Mouse (Mus musculus) frontal cortex, postnatal 10 days (tissue): ENCODE data around the gene Pex26.

Experiments
- DNase-seq, 2 experiments: peaks; one replicate each; pipeline ENCODE4 v3.0.0; 2022; ENCODE audit warnings: low spot score in 2 of 2, mixed read lengths in 1 of 2

Pex26 gene

DNA sequence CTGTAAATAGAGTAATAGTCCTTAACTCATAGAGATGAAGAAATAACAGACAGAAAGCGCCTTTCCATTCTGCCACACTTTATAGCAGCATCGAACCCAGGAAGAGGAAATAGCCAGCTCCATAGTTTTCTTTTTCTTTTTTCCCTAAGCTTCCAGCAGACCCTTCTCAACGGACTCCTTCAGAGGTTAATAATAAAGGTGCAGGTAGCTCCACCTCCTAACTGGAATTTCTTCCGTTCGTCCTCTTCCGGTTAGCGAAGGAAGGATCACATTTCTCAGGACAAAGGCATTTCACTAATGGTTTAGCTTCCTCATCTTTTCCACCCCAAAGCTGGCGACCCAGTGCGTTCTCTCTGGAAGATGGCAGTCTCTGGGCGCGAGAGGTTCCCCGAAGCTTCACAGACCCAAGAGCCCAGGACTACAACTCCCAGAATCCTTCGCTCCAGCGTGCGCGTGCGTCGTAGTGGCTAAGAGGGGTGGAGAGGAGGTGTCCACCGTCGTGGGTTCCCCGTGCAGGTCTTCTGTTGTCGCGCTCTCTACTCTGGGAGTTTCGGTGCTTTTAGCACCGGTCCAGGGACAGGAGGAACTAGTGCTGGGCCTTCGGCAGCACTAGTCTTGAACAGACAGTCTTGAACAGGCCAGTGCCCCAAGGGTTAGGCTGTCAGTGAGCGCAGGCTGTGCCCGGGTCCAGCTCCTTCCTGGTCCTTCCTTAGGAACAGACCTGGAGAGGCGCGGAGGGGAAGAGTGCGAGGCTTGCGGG is at the start of gene Pex26:
TSS of gene Pex26 (plus strand) at position 254 of the 760 bp plus-strand sequence.
- DNase-seq: peak; percentile 83 to 91

DNA sequence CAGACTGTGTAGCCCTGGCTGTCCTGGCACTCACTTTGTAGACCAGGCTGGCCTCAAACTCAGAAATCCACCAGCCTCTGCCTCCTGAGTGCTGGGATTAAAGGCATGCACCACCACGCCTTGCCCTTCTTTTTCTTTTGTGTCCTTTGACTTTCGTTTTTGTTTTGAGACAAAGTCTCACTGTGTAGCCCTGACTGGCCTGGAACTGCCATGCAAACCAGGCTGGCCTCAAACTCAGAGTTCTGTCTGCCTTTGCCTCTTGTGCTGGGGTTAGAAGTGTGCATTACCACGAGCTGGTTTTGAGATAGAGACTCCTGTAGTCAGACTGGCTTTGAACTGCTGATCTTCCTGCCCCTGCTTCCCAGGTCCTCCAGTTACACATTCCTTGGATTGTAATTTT is 49.2 kb upstream of the Pex26 start:
- DNase-seq: no peak

DNA sequence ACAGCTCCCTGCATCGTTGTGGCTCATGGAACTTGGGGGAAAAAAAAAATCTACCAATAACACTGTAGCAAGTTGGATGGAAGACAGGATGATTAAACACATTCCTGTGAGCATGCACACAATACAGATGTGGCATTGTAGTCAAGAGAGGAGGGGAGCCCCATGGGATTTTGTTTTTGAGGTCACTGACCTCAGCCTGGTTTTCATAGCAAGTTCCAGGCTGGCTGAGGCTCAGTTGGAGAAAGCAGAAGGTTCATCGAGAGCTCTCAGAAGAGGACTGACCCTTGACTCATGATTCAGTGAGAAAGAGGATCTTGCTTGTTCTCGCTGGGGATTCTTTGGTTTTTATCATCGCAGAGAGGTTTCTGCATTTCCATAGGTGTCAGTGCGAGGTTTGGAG is 48.6 kb upstream of the Pex26 start:
- DNase-seq: no peak

DNA sequence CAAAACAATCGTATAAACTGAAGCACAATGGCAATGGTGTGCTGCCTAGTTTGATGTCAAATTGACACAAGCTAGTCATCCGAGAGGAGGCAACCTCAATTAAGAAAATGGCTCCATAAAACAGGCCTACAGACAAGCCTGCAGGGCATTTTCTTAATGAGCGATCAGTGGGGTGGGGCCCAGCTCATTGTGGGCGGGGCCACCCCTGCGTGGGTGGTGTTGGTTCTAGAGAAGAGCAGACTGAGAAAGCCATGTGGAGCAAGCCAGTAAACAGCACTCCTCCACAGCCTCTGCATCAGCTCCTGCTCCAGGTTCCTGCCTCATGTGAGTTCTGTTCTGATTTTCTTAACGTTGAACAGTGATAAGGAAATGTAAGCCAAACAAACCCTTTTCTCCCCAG is 46.2 kb upstream of the Pex26 start:
- no peak for DNase-seq

DNA sequence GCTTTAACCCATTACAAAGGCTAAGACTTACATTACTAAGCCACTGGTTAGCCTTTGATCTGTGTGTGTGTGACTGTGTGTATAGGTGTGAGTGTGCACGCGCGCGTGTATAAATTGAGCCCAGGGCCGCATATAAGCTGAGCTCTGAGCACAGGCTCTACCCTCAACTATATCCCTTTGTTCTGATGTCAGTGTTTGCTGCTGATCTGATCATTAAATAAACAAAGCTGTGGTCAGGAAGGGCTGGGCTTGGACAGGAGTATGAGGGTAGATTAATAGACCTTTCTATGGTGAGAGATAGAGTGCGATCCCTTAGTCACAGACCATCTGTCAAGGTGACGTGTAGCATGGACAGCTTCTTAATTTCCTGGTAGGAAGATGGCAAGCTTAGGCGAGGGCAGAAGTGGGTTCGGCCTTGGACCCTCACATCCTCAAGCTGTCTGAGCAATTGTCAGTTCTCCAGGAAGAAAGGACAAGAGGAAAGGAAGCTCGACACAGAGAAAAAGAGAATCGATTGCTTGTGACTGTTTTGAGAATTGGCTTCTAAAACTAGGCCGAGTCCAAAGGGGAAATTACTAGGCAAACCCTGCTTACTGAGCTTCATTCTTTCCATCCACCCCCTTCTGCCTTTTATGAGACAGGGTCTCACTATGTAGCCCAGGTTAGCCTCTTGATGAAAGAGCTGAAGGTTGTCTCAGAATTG is 45.0 kb upstream of the Pex26 start:
- DNase-seq: no peak

DNA sequence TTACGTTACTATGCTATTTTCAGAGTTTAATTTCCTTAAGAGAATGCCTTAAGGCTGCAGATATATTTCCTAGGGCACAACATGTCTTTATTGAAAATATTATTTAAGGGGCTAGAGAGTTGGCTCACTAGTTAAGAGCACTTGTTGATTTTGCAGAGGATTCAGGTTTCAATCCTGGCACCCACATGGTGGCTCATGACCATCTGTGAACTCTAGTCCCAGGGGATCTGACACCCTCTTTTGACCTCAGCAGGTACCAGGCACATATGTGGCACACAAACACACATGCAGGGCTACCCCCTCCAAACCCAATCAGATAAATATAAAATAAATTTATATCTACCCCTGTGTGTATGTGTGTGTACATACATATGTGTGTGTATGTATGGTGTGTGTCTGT is 44.2 kb upstream of the Pex26 start:
- no peak for DNase-seq

DNA sequence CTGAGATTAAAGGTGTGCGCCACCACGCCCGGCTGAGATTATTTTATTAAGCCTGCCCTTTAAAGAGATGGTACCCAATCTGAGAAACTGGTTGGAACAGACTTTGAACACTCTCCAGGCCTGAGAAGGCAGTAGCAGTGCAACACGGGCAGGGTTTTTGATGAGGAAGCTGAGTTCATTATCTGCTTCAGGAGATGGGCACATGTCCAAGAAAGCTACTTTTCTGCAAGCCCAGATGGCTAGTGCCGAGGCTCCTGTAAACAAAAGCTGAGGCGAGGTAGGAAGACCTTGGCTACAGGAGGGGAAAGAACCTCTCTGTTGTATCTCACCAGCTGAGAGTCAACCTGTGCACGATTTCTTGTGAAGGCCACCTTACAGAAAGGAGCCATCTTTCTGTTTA is 41.2 kb upstream of the Pex26 start:
- DNase-seq: no peak

DNA sequence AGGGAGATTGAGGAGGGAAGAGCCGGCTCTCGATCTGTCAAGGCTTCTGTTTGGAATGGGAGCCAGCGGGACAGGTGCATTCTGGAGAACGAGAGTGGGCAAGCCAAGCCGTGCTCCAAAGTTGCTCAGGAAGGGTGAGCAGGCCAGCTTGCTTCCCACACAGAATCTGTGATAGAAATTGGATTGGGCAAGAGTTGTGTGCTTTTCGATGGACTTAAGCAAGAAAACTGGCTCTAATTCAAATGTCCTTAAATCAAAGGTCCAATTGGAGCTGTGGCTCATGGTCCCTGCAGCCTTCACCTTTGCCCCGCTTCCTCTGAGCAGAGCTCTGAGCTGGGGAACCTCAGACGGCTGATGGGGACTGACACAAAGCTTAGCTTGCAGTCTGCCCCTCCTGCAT is 40.0 kb upstream of the Pex26 start:
- DNase-seq: no peak

DNA sequence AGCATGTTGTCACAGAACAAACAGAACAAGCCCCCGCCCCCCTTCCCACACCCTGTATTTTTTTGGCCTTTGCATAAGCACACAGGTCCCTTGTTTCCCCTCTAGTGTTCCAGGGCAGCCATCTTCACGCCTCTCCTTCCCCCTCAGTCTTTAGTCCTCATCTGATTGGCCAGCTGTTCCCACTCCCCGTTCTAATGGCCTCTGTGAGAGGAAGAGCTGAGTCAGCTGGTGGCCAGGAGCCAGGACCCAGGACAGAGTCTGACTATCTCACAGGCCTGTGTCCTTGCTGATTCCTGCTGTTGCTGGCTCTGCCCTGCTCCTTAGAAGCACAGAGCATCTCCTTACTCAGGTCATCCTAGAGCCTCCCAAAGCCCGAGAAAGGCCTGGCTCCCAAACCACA is 39.4 kb upstream of the Pex26 start:
- no peak for DNase-seq

DNA sequence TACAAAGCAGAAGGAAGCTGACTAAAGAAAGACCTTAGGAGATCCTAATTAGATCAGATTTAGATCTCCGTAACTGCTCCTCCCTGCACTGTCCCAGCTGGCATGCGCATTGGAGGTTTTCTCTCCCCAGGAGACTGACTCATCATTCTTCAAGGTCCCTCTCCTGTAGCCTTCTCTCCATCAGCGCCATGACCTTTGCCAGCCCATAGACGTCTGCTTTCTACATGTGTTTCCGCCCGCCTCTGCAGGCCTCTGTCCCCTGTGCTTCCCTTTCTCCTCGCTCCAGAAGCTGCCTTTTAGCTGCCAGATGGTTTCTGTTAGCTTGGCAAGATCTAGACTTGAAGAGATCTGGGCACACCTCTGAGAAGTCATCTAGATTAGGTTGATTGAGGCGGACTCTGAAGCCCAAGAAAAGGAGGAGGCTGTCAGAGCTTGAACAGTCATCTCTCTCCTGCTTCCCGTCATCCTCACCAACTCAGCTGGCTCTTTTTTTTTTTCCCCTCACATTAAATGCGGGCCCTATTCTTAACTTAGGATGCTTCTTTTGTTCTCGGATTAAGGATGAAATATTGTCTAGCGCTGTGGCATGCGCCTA is 38.4 kb upstream of the Pex26 start:
- DNase-seq: no peak

DNA sequence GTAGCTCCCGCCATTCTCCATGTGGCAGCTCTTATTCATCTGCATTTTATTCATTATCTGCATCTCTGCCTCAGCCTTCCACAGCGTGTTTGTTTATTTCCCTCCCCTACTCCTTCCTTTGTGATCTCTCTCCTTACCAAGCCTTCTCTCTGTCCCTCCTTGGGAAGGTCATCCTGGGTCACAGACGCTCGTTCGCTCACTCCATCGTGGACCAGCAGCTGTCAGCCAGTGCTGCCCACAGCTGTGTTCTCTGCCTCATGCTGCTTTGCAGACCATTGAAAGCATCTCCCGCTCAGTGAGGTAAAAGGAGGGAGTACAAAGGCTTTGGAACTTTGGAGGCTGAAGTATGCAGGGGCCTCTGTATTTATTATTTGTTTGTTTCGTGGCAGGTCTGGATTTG is 37.6 kb upstream of the Pex26 start:
- DNase-seq: no peak

DNA sequence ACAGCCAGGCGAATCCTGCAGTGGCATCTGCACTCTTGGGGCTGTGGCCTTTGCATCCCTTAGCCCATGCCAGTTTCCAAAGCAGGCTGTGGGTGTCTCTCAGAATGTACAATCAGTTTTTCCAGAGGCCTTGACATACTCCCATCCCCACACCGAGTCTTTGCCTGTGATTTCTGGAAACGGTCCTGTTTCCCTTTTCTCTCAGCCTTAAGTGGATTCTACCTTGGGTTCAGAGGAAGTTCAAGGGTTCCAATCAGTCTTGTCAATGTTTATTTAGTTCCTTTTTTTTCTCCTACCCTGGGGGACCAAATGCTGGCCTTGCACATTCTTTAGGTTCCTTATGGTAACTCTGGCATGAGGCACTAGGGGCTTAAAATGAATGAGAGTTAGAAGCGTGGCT is 36.7 kb upstream of the Pex26 start:
- DNase-seq: no peak

DNA sequence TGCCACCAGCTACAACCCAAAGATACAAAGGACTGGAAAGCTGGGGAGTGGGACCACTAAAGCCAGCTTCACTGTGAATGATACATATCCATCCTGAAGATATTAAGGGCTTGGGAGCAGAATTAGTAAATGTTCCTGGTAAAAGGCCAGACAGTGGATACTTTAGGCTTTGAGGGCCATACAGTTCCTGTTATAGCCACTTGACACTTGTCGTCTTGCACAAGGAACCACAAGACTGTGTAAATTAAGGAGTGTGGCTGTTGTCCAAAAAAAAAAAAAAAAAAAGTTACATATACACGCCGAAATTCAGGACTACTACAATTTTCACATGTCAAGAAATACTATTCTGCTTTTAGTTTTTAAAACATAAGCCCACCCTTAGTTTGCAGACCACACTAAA is 35.1 kb upstream of the Pex26 start:
- no peak for DNase-seq

DNA sequence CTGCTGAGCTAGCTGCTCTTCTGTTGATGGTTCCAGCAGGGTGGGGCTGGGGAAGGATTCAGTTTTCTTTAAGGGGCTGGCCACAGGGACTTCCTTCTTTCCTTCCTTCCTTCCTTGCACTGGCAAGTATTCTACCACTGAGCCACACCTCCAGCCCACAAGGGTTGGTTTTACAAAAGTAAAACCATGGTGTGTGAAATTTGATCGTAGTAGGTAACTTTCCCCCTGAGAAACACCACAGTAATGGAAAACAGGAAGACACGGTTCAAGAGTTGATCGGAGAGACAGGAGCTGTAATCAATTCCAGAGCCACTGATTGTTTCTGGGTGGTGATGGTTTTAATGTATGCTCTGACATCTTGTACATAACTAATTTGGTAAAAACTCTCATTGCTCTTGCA is 34.0 kb upstream of the Pex26 start:
- DNase-seq: no peak

DNA sequence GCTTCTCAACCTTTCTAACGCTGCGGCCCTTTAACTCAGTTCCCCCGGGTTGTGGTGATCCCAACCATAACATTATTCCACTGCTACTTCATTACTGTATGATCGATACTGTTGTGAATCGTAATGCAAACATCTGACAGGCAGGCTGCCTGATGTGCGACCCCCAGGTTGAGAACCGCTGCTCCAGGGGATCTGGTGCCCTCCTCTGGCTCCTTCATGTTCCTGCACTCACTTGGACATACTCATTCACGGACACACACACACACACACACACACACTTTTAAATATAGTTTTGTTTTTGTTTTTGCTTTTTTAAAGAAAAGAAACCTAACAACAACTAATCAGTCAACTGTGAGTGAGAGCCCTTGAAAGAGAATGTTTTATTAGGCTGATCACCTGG is 33.3 kb upstream of the Pex26 start:
- no peak for DNase-seq

DNA sequence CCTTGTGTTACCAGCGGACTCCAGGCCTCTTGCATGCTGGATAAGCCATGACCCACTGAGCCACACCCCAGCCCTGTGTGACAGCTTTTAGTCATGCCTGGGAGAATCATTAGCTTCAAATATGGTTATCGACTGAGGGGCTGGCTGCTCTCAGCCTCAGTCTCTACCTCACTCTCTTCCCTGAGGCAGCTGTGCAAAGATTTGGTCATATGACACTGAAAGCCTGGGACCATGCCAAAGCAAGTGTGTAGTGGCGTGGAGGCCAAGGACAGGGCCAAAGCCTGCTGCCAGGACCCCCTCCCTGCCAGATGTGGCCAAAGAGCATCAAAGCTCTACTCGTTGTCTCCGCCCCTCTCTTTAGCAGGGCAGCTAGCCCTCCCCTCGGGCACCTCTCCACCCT is 31.7 kb upstream of the Pex26 start:
- no peak for DNase-seq

DNA sequence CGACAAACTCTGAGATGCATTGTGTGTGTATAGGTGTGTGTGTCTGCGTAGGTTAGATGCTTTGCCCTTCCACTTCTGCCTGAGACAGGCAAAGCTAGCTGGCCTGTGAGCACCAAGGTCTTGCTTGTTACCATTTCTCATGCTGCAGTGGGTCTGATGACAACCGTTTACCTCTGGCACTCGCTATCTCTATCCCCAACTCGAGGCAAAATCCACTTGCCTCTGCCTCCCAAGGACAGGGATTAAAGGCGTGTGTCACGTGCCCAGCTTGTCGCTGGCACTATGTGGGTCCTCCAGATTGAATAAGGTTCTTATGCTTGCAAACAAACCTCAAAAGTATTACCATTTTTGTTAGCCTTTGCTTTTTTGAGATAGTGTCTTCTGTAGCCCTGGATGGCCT is 30.3 kb upstream of the Pex26 start:
- no peak for DNase-seq

DNA sequence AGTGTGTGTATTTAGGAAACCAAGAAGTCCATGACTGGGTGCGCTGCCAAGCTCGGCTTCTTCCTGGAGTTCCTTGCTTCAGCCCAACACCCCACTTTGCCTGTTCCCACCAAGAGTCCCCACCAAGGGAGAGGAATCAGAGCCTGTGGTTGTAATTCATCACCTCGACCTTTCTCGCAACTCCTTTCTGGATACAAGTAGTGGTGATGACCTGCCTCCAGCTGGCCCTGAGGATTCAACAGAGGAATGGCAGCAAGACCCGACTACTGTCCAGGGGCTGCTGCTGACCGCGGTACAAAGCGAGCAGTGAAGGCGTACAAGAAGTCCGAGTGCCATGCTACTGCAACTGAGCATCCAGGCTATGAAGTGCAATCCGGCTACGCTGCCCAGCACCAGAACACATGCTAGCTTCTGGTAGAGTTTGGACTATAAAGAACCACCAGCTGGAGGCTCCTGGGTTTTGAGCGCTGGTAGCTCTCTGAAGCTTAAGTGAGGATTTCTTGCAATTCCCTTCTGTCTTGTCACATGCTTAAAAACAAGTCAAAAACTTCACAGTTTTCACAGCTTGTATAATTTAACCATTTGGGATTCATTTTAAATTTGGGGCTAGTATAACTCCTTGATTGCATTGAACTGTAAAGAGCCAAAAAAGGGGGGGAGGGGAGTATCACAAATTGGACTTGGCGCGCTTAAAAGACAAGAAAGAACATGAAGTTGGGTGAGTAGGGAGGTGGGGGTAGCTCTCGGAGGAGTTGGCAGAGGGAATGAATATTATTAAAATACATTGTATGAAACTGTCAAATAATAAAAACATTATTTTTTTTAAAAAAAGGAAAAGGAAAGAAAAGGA is 28.8 kb upstream of the Pex26 start:
- DNase-seq: no peak

DNA sequence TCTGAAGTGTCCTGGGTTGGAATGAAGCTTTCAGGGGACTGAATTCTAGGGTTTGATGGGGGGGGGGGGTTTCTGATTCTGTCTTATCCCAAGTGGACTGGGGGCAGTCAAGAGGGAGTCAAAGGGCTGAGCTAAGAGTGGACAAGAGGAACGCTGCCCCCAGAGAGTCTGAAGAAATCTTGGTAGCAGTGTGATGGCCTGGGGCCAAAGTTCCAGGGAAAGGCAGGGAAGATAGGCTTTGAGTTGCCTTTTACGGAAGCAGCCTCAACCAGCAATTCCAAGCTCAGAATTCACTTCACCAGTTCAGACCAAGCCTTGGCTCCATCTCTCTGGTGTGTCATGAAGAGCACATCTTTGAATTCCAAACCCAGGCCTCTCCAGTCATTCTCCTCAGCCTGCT is 27.4 kb upstream of the Pex26 start:
- no peak for DNase-seq

DNA sequence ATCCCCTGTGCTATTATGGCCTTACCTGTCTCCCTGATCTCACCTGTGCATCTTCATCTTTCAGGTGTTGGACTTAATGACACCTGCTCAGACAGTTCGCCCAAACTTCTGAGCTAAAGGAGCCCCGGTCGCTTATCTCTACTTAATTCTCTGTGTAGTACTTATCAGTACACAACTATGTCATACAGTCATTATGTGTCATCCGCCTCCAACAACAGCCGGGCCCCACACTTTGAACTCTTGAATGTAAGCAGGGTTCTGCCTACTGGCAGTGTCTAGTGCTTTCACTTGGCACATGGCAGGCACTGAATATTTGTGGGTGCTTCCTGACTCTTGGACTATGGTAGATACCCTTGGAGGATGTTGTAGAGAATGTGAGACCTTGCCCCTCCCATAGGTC is 23.9 kb upstream of the Pex26 start:
- DNase-seq: no peak

DNA sequence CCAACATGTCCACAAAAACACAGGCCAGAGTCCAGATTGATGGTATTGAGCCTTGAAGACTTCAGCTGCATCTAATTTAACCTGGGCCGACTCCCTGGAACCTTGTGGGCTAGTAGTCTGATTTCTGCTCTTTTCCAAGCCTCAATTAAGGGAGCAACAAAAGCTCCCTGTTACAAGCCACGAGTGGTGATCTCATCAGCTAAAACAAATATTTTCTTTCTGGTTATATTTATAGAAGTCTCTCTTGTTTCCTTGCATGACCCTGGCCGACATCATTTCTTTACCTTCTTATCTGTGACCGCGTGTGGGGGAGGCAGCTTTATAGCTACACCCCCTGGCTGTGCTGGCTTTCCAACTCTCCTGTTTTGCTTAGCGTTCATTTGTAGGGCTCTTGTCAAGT is 23.3 kb upstream of the Pex26 start:
- DNase-seq: no peak

DNA sequence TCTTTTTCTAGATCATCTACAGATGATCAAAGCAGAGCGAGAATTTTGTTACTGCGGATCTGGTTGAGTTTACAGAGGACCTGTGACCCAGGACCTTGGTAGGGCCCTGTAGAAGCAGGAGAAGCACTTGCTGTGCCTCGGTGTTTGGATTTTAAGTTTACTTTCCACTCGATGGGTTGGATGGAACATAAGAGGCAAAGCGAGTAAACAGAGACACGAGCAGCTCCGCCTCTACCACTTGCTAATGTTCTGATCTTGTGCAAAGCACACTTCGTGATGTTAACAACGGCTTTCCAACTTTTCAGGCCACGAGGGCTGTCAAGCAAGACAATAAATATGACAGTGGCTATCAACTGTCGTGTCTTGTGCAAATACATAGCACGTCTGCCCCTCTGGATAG is 20.9 kb upstream of the Pex26 start:
- DNase-seq: no peak
